Mouse (Mus musculus): Measurements from ENCODE around the gene Ap5m1.

Gene Ap5m1

DNA sequence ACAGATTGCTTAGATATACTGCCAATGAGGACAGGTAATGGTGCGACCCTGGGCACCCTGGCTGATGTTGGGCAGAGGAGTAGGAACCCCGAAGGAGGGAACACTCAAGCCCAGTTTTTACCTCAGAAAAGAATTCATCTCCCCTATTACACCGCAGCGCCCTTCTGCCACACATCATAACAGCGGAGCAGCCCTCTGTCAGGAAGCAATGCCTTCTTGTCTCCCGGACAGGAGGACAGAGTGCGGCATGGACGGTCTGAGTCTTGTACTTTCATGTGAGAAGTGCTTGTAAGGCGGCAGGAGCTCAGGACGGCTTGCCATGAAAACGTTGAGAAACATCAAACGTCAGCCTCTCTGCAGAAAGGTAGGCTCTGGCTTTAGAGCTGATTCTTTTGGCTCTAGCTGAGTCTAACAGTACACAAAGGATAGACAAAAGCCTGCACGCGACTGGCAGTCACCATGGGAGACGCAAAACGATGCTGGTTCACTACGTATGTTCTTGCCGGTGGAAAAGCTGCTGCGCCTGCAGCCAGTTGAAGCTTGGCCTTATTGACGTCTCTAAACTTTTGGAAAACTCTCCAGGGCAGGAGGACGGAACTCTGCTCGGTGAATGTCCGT is 61.4 kb downstream of the Ap5m1 start:
- DNase-seq (ENCODE audit: low read depth, low spot score) = no peak

DNA sequence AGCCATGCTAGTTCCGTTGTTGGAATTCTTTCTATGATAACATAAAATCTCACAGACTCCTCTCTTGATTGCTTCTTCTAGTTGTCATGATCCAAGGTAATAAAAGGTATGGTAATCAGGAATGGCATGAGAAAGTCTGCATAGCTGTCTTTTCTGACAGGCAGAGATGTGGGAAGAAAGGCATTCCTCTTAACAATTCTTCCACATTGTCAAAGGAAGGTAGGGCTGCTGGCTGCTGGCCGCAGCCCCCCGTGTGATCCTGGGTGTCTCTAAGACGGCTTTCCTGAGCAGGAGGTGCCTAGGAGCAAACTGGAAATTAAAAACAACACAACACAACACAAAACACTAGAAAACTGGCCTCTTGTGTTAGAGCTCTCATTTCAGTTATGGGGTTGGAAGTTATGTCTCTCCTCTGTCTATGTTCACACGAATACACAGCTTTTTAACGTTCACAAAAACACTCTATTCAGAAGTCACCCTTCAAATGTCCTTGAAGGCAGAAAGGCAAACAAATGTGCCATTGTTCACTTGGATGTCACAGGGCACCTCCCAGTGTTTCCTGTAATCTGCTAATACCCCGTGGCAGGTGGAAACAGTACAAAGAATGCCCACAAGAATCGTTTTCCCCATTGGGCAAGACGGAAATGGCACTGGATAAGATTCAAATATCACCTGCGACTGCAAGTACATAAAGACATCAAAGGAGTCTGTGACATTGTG is 62.8 kb downstream of the Ap5m1 start:
- no peak for DNase-seq (ENCODE audit: low read depth, low spot score)

DNA sequence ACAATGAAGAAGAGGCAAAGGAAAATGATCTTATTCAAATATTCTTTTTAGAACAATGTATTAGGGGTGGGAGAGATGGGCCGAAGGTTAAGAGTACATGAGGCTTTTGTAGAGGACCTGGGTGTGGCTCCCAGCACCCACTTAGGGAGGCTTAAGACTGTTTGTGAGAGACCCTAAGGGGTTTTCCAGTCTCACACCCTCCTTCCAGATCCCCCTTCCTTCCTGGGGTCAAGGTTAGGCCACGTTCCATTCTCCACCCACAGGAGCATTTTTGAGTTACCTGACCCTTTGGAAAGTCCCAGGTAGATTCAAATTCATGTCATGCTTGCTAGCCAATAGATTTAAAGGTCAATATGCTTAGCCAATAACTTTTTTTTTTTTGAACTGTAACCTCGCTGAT is 66.5 kb downstream of the Ap5m1 start:
- DNase-seq (ENCODE audit: low read depth, low spot score) = no peak

DNA sequence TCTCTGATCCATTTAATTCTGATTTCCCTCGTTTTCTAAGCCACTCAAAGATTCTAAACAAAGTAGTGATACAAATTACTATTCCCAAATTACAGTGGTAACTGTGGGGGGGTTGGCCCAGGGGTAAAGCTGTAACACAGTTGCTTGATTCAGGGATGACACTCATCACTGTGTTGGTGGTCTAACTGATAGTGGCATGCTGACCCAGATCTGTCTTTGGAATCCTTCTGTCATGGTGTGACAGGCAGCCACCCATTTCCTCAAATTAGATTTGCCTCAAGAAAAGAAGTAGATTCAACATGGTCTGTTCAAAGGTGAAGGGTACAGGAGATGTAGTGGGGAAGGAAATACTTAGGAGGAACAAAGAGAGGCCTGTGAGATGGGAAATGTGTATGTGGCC is 72.3 kb downstream of the Ap5m1 start:
- DNase-seq (ENCODE audit: low read depth, low spot score) = no peak

DNA sequence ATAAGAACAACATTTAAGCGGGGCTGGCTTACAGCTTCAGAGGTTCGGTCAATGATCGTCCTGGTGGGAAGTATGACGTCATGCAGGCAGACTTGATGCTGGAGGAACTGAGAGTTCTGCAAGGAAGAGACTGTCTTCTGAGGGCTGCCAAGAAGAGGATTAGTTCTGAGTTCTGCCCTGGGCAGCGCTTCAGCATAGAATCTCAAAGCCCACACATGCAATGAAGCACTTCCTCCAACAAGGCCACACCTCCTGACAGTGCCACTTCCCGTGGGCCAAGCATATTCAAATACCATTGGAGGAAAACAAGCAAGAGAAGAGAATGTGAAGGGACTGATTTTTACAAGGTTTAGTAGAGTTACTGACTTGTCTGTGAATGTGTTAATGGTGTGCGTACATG is 74.9 kb downstream of the Ap5m1 start:
- no peak for DNase-seq (ENCODE audit: low read depth, low spot score)

Data from A20 (cell line).